Mouse (Mus musculus) heart, adult 8-10 months (tissue): ENCODE measurements around the gene BC055324. TPM values are rescaled to one million over a fixed set of nuclear protein-coding genes. Genes with fewer than 3 reads are reported as not detected.
"Not testable (repeated sequence)": the region's sequence is repeated elsewhere in the genome, so short reads cannot be mapped to it uniquely, and the experiment has no call there.

Experiments
- DNase-seq: peaks from one replicate; pipeline ENCODE4 v3.0.0; 2022; ENCODE audit warnings: low spot score
- total RNA-seq, 4 experiments: library from RNA; stranded (reverse); gene quantifications; 2 replicates each; pipeline ENCODE4 v1.2.4; 2022

BC055324 gene
- total RNA-seq: 1 to 10 TPM in 1 of 4 experiments, under 1 TPM in 3; 0.55 to 1.0 (median 0.70) TPM

- DNase-seq: peak; percentile 92
Observed at GRCm38 (mm10) chr1:163994721-163995608, at the start of gene BC055324, which contains the start of gene Mettl18. TSS of gene BC055324 (minus strand) at chr1:163994796. TSS of gene Mettl18 (plus strand) at chr1:163994889.

GRCm38 (mm10) chr1:164043549-164043948 is 49.0 kb upstream of the BC055324 start:
- peak; percentile 61 for DNase-seq

DNA sequence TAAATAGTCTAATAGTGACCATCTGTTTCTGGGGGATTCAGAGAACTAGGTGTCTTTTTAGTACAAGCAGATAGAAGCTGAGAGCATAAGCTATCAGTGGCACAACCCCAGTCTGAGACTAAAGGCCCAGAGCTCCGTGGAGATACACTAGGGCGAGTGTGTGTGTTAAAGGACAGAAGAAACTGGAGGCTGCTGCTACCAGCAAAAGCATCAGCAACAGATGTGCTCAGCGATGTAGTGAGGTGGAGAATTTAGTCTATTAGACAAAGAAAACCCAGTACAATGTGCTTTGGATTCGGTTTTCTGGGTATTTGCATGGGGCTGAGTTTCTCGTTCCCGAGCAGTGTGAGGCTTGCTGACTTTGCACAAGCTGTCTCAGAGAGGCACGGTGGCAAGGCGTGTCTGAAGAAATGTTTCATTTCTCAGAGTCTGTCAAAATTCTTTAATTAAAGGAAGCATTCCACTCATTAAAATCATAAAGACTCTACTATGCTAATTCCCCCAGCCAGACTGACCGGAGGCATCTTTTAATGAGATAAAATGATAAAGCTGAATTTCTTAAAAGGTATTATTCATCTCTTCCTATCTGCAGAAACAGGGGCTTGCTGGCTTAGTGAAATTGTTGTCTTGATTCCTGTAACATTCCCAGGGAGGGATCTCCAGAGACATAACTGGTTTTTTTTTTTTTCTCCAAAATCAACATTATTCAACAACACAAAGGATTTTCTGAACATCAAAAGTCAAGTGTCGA is 46.0 kb upstream of the BC055324 start:
- no peak for DNase-seq

GRCm38 (mm10) chr1:164027416-164027815 is 32.8 kb upstream of the BC055324 start:
- DNase-seq: no peak

GRCm38 (mm10) chr1:164025685-164026084 is 31.1 kb upstream of the BC055324 start:
- no peak for DNase-seq

DNA sequence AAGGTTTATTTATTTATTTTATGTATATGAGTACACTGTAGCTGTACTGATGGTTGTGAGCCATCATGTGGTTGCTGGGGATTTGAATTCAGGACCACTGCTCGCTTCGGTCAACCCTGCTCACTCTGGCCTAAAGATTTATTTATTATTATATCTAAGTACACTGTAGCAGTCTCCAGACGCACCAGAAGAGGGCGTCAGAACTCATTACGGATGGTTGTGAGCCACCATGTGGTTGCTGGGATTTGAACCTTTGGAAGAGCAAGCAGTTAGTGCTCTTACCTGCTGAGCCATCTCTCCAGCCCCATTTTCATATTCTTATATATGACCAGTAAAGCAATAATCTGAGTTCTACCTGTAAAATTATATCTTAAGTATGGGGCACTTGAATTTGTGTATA is 27.5 kb upstream of the BC055324 start:
- DNase-seq: not testable (repeated sequence)

DNA sequence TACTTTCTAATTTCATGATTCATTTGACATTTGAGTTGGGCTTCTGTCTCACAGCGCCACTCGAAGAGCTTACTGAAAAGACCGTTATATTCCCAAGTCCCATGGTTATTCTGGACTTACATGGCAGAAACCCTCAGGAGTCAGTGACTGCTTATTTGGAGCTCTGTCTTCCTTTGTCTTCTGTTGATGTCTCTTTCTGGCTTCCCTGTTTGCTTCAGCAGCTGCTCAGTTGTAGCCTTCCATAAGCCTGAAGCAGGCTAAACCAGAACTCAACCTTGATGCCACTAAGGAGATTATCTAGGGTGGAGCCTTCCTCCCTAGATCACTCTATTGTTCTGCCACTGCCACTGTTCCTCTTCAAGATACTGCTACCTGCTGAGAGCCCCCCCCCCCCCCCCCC is 26.1 kb upstream of the BC055324 start:
- not testable (repeated sequence) for DNase-seq

GRCm38 (mm10) chr1:164019789-164020188 is 25.2 kb upstream of the BC055324 start:
- no peak for DNase-seq

GRCm38 (mm10) chr1:164018221-164018896 is 23.8 kb upstream of the BC055324 start:
- DNase-seq: no peak

DNA sequence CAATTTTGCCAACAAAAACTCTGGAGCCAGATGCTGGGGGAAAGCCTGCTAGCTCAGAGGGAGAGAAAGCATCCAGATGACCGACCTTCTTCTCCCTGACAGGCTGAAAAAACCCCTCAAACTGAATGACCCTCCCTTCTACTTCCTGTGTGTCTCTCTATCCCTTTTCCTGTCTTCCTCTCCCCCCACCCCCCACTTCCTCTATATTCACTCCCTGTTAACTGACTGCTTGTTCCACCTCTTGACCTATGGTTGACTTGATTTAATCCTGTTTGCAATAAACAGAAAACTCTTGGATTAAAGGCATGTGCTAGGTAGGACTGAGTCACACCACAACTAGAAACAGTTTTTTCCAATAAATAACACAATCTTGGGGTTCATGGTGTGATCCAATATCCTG is 20.0 kb upstream of the BC055324 start:
- no peak for DNase-seq

DNA sequence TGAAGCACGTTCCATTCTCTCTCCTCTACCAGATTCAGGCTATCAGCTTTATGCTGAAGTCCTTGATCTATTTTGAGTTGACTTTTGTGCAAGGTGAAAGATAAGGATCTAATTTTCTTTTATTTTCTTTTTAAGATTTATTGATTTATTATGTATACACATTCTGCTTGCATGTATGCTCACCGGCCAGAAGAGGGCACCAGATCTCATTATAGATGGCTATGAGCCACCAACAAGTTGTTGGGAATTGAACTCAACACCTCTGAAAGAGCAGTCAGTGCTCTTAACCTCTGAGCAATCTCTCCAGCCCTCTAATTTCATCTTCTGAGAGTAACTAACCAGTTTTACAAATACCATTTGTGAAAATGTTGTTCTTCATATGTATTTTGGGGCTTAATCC is 14.6 kb upstream of the BC055324 start:
- no peak for DNase-seq

DNA sequence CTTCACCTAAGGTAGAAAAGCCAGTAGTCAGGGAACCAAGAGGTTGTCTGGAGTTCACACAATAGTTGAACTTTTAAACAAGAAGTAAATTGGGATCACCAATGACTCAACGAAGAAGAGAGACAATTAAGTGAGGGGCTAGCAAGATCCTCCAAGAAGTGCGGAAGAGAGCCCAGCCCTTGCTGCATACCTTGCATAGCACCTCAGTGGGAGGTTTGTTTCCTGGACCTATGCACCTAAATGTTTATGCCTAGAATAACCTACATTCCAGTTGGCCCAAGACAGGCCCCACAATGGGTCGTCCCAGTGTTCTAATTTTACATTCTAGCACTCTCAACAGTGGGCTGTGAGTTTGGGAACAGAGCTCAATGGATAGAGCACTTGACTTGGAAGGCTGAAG is 9.7 kb upstream of the BC055324 start:
- no peak for DNase-seq

DNA sequence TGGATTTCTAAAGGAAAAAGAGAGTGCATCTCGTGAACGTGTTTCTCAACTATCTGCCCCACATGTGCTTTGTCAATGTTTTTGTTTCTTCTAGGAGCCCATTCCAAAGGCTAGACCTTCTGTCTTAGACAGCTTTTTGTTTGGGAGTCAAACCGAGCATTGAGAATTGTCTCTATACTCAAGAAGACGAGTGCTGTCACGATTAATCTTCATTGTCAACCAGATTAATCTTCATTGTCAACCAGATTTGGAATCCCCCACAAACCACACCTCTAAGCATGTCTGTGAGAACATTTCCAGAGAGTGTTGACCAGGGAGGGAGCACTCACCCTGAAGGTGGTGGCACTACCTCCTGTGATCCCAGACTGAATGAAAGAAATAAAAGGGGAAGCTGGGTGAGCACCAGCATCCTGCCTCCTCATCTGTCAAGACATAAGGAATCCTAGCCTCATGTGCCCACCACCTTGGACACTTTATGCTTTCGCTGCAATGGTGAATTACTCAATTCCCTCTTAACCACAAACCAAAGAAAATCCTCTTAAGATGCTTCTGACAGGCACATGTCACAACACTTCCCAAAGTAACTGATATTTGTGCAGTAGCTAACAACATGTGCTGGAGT is 7.3 kb upstream of the BC055324 start:
- DNase-seq: no peak

DNA sequence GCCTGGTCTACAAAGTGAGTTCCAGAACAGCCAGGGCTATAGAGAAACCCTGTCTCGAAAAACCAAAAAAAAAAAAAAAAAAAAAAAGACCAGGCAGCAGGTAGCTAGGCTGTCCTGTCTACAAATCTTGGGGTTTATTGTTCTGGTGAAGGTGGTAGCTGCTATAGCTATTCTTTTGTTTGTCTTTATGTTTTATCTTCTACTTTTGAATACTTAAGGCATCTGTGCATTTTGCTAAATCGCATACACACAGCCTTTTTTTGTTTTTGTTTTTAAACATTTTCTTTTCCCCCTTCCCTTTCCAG is 965 bp upstream of the BC055324 start:
- no peak for DNase-seq

DNA sequence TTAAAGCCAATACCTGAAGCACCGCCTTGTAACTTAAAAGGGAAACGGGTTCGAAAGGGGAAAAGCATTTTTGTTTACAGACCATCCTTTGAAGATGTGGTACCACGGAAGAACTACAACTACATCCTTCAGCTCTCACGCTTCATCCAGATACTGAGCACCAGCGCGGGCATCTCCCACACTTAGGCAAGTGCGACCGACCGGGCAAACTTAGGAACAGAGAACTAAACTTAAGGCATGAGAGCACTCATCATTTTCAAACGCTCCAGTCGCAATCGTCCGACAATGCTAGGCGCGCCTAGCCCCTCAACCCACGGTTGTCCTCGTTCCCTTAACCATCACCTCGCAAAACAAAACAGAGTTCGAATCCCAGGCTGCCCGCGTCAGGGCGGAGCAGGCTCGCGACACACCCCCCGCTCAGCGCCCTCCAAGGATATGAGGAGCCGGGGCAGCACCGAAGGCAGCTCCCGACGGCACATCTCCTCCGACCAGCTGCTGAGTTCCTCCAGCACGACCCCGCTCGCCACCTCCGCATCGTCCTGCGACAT is 349 bp downstream of the BC055324 start:
- no peak for DNase-seq

- no peak for DNase-seq
Observed at GRCm38 (mm10) chr1:163992371-163992770, 2.2 kb downstream of the BC055324 start.

DNA sequence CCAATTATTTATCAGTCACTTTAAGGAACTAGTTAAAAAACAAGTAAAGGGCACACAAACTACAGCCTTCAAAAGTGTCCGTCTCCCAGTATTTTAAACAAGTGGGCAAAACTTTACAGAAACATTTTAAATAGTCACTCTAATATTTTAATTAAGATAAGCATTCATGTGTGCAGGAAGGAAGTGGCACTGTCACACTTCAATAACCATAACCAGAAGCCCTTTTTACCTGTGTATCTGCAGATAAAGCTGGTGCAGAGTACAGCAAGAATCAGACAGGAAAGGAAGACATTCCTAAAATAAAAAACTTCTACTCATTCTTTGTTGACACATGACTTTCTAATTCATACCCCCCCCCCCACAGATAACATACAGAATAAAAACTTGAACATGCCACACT is 18.1 kb downstream of the BC055324 start:
- DNase-seq: no peak

- DNase-seq: no peak
Observed at GRCm38 (mm10) chr1:163975088-163975487, 19.5 kb downstream of the BC055324 start.

GRCm38 (mm10) chr1:163974471-163974870 is 20.1 kb downstream of the BC055324 start:
- DNase-seq: no peak

DNA sequence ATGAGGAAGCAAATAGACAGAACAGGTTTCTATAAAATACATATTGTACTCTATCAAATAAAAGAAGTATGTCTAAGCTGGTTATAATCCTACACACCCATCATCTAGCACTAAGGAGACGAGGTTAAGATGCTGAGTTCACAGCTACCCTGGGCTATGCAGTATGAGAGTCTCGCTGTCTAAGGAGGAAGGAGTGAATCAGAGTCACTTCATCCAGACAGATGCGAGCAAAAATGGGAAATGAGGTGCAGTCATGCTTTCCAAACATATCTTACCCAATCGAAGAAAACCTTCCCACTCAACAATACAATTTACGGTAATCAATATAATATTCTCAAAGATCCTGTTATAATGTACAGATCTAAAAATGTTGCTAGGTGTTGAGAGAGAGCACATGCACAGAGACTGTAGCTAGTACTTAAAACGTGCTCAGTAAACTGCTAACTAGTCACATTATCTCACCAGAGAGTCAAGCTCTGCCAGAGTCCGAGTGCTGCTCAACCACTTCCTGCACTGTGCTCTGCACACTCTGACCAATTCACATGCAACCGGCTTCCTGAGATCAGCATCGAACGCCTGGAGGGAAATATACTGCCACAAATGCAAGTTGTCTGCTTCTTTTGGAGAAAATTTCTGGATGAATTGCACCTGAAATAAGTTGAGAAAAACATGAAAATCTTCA is 30.4 kb downstream of the BC055324 start:
- no peak for DNase-seq

GRCm38 (mm10) chr1:163958036-163958435 is 36.6 kb downstream of the BC055324 start:
- DNase-seq: no peak
